Mouse (Mus musculus) kidney, adult 18-20 months (tissue): ENCODE results near the gene Map3k20.

Source experiments
- DNase-seq: peaks from one replicate; pipeline ENCODE4 v3.0.0; 2021

Gene Map3k20

GRCm38 (mm10) chr2:72281971-72282370 is 3.5 kb upstream of the Map3k20 start:
- DNase-seq, result no peak

- no peak for DNase-seq
Measured at GRCm38 (mm10) chr2:72282733-72283132, 2.7 kb upstream of the Map3k20 start.

DNA sequence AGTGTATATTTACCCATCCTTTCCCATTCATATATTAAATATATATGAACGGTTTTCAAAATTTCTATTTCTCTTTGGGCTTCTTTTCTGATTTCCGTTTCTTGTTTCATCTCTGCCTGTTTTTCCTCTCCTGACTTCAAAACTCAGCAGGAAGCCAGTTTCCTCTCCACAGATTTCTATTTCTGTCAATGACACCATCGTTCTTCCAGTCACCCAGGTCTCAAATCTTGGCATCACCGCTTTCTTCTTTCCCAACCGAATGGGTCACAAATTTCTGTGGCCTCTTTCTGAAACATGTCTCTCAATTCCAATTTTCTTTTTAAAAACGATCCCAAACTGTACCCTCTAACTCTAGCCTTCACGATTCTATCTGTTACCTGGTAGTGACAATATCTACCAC is 748 bp upstream of the Map3k20 start:
- no peak for DNase-seq

DNA sequence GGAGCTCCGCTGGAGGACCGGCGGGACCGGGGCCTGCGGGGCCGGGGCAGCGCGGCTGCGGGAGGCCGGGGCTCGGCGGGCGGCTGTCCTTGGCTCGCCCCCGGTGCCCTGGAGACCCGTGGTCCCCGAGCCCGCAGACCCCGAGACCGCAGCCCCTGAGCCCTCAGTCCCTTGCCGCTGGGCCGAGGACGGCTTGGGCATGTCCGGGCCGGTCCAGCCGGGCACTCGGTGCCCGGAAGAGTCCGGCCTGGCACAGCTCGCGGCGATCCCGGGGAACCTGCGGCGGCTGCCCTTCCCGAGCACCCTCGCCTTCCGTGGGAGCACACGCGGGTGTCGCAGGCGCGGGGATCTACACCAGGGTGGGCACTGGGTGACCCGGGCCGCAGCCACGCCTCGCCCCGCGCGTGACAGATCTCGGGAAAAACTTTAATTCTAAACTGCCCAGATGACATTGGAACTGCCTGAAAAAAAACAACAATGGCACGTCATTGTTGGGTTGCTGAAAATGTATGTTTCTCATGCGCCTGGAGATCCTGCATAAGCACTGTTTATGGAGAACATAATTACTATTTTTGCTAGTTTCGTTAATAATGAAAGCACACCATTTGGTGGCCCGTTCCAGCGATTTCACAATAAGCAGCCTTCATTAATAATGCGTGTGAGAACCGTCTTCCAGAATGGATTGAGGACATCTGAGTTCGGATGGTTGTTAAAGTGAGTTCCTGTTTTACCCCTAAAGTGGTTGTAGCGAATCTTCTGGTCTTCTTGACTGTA is 638 bp downstream of the Map3k20 start:
- no peak for DNase-seq

DNA sequence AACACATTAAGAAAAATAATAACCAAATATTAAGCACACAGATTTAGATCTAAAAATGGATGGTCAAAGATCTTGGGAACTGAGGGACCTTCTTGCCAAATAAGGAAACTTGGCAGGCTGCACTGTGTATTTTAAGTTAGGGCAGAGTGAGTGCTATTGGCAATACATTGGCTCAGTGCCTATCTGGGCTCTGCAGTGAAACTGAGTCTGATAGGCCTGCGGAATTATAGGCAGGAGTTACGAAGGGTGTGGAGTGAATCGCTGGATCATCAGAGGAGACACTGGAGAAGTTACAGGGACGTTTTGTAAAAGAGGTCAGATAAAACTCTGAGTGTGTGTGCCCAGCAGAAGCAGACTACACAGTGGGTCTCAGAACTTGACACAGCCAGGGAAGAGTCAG is 1.7 kb downstream of the Map3k20 start:
- no peak for DNase-seq

- DNase-seq, result no peak
Measured at GRCm38 (mm10) chr2:72288932-72289534, 3.6 kb downstream of the Map3k20 start.

DNA sequence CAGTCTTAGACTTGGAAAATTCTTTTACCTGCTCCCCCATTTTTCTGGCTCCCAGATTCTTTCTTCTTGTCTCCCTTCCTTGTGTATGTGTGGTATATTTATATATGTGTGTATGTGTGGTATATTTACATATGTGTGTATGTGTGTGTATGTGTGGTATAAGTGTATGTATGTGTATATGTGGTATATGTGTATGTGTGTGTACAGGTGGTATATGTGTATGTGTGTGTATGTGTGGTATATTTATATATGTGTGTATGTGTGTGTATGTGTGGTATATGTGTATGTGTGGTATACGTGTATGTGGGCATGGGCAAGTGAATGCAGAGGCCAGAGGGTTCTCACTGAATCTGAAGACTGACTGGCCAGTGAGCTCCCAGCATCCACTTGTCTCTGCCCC is 5.7 kb downstream of the Map3k20 start:
- DNase-seq, result no peak

- DNase-seq, result no peak
Measured at GRCm38 (mm10) chr2:72292573-72292972, 7.1 kb downstream of the Map3k20 start.

DNA sequence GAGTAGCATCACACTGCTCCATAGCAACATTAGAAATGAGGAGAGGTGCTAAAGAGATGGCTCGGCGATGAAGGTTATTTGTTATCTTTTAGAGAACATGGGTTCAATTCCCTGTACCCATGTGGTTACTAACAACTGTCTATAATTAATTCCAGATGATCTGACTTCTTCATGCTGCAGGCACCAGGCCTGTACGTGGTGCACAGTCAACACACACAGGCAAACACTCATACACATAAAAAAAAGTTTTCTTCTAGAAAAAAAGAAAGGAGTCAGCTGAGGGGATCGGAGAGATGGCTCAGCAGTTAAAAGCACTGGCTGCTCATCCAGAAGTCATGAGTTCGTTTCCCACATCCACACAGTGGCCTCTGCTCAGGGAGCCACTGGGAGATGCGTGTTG is 9.6 kb downstream of the Map3k20 start:
- no peak for DNase-seq

- DNase-seq, result no peak
Measured at GRCm38 (mm10) chr2:72296984-72297715, 11.7 kb downstream of the Map3k20 start.

GRCm38 (mm10) chr2:72297716-72298082 is 12.3 kb downstream of the Map3k20 start:
- peak; percentile 47 for DNase-seq

DNA sequence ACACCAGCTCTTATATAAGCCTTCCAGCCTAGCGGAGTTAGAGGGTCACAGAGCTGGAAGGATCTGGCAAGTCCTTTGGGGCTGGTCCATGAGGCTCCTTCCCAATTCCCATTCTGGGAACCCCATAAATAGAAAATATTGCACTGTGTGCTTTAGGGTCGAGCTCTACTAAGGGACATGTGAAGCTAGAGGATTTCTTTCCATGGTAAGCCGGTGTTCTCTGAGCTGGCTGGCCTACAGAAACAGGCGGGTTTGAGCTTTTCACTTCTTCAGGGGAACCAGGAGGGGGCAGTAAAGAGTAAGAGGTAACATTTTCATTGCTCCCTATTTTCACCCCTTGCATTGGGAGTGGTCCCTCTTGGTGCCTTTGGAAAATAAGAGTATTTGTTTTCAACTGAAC is 13.0 kb downstream of the Map3k20 start:
- DNase-seq, result peak; percentile 43

GRCm38 (mm10) chr2:72301194-72301916 is 15.9 kb downstream of the Map3k20 start:
- DNase-seq, result no peak

DNA sequence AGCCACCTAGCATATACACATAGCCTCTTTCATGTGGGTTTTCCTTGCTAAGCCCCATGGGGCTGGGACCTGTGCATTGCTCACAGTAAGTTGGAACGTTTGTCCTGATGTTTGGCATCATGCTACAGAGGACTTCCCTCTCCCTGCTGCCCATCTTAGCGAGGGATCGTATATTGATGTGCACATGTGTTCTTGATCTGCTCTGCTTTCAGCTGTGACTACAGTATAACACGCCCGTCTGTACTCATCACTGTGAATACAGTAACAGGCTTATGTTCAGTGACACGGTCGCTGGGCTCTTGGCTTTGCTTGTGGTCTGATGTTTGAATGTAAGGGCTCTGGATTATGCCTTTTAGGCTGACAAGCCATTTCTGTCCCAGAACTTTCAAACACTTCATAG is 20.3 kb downstream of the Map3k20 start:
- no peak for DNase-seq

DNA sequence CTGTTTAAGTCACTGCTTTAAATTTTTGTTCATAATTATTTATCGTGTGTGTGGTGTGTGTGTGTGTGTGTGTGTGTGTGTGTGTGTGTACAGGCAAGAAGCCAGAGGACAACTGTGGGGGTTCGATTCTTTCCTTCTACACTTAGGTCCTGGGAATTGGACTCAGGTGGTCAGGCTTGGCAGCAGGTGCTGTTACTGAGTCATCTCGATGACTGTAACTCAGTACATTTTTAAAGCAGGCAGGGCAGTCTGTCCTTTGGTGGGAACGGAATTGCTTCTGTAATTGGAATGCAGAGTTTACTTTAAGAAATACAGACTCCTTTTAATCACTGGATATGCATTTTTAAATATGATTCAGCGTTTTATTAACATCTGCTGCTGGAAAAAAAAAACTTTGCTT is 22.9 kb downstream of the Map3k20 start:
- DNase-seq, result no peak

DNA sequence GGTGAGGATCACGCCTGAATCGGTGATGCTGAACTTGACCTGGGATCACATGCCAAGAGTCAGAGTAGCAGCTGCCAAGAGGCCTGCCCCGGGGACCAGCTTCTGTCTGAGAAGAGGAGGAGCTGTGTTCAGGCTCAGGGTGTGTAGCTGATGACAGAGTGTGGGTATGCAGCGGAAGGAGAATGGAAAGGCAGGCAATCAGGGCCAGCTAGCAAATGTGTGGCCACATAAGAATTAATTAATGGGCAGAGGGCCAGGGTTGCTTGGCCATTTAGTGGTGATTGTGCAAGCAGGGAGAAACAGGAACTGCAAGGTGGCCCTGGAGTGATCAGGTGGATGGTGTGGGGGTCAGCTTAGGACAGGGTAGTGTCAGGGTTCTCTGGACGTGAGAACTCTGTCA is 23.5 kb downstream of the Map3k20 start:
- peak; percentile 53 for DNase-seq

- DNase-seq, result no peak
Measured at GRCm38 (mm10) chr2:72311486-72311885, 26.0 kb downstream of the Map3k20 start.

DNA sequence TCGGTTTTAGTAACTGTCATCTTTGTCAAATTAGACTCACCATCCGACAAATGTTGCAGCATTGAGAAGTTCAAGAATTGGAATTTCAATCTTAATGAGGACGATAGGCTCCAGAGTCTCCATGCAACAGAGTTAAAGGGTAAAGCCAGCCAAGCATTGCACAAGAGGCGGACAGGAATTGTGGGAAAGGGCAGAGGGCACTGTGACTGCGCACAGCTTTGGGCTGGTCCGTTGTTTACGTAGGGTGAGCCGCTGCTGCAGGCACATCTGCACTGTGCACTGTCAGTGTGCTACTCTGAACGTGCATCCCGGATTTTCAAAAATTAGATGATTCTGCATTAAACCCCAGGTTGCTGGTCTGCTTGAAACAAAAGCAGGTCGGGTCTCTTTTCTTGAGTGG is 27.9 kb downstream of the Map3k20 start:
- peak; percentile 10 for DNase-seq

DNA sequence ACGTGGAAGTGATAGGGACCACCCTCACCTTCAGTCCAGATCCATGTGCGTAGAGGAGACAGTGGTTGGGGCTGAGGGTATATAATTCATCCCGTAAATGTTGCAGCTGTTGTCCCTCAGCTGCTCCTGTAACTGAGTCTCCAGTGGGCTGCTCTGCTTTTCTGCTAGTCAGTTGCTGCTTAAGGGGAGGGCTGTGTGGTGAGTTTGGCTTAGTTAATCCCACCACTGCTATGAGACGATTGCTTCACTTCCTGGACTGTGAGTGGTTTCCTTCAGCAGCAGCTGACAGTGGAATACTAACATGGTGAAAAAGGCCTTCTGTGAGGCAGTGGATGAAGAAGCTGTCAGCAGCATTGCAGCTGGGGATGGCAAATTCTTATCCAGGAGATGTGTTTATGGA is 33.0 kb downstream of the Map3k20 start:
- DNase-seq, result no peak

- DNase-seq, result no peak
Measured at GRCm38 (mm10) chr2:72319028-72319798, 33.8 kb downstream of the Map3k20 start.

- DNase-seq, result no peak
Measured at GRCm38 (mm10) chr2:72320661-72321060, 35.2 kb downstream of the Map3k20 start.

DNA sequence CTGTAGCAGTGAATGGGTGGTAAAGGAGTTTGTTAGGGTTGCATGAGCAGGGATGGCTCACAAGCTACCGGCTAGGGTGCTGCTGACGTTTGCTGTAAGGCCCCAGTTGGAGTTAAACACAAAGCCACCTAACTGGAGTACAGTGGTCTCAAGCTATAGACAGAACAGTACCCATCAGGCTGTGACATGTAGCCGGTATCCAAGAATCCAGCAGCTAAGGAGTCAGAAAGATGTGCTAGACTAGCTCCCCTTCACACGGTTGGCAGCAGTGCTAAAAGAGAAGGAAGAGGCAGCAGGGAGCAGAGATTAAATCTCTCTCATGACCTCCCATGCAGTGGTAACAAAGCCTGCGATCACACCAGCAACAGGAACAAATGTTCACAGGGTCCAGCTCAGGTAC is 36.2 kb downstream of the Map3k20 start:
- DNase-seq, result no peak
